ENCODE assay signal across 12 mouse cellular contexts in genomic region chr3:108713065-108713675, GRCm38 (mm10). TPM values are rescaled to one million over a fixed set of nuclear protein-coding genes. Genes with fewer than 3 reads are reported as not detected.
DNase-seq lines count a peak whose midpoint lies in the region; ATAC-seq and TF ChIP-seq lines count a peak whose summit lies in the region.
"Had no signal": no experiment of that assay in that cellular context is flagged by ENCODE, and none has a peak within 500 bp of the region (broad histone marks: within the 10 kb centered on the region; RNA-seq: fewer than 3 reads in every experiment).

No protein-coding gene starts in this region.

- H3K9ac ChIP-seq in liver, postnatal 0 days (replicated peaks), result no peak overlapping the region
- no peak overlapping the region for H3K9ac ChIP-seq in liver, embryonic 11.5 days (ENCODE audit: low read depth, low read length)
- H3K9ac ChIP-seq in hindbrain, embryonic 16.5 days (ENCODE audit: low read depth, low read length), result no peak overlapping the region
- no peak overlapping the region for H3K9ac ChIP-seq in neural tube, embryonic 13.5 days
- H3K9ac ChIP-seq: limb, embryonic 12.5 days; stomach, embryonic 15.5 days had no signal

- H3K4me3 ChIP-seq in liver, postnatal 0 days (ENCODE audit: low read depth, low read length), result no peak overlapping the region
- no peak overlapping the region for H3K4me3 ChIP-seq in liver, embryonic 11.5 days (ENCODE audit: low read depth, low read length)
- no peak overlapping the region for H3K4me3 ChIP-seq in hindbrain, embryonic 16.5 days (ENCODE audit: low read length)
- no peak overlapping the region for H3K4me3 ChIP-seq in neural tube, embryonic 13.5 days
- H3K4me3 ChIP-seq: limb, embryonic 12.5 days; stomach, embryonic 15.5 days had no signal

- no peaks in the 10 kb centered on the region for H3K27me3 ChIP-seq in liver, postnatal 0 days (ENCODE audit: insufficient read depth, low read length)
- H3K27me3 ChIP-seq in liver, embryonic 11.5 days (replicated peaks; ENCODE audit: control insufficient read depth, insufficient read depth, low read length), result no peaks in the 10 kb centered on the region
- no peaks in the 10 kb centered on the region for H3K27me3 ChIP-seq in hindbrain, embryonic 16.5 days (replicated peaks; ENCODE audit: control insufficient read depth, insufficient read depth, low read length)
- no peaks in the 10 kb centered on the region for H3K27me3 ChIP-seq in neural tube, embryonic 13.5 days
- H3K27me3 ChIP-seq: limb, embryonic 12.5 days; stomach, embryonic 15.5 days had no signal

- H3K36me3 ChIP-seq in liver, postnatal 0 days (replicated peaks; ENCODE audit: insufficient read depth, low read length), result no peaks in the 10 kb centered on the region
- H3K36me3 ChIP-seq in liver, embryonic 11.5 days (ENCODE audit: control insufficient read depth, insufficient read depth, low read length), result no peaks in the 10 kb centered on the region
- H3K36me3 ChIP-seq in hindbrain, embryonic 16.5 days (ENCODE audit: control insufficient read depth, insufficient read depth, low read length), result no peaks in the 10 kb centered on the region
- no peaks in the 10 kb centered on the region for H3K36me3 ChIP-seq in neural tube, embryonic 13.5 days
- H3K36me3 ChIP-seq: stomach, embryonic 15.5 days had no signal

- no peak for ATAC-seq in liver, postnatal 0 days
- no peak for ATAC-seq in liver, embryonic 11.5 days (replicated peaks; ENCODE audit: low FRiP score)
- ATAC-seq in hindbrain, embryonic 16.5 days, result 0 out of 2 replicates have a peak, but pooled peaks have one; percentile 40
- ATAC-seq in neural tube, embryonic 13.5 days (ENCODE audit: low read depth), result peak; percentile 76
- ATAC-seq in erythroblast, adult 5-6 weeks (replicated peaks; ENCODE audit: low FRiP score, poor library complexity, severe bottlenecking), result no peak
- ATAC-seq: inflammation-experienced regulatory T-cells, adult 6 months had no signal

- WGBS in liver, postnatal 0 days (ENCODE audit: insufficient replicate concordance), result 38% methylated on average over 3 of the region's 3 CpGs
- 65% methylated on average over 3 of the region's 3 CpGs for WGBS in liver, embryonic 11.5 days
- WGBS in hindbrain, embryonic 16.5 days, result 30% methylated on average over 3 of the region's 3 CpGs
- WGBS in neural tube, embryonic 13.5 days, result 13% methylated on average over 3 of the region's 3 CpGs

- H3K4me1 ChIP-seq in liver, postnatal 0 days (ENCODE audit: insufficient read depth), result peaks cover 17% of the 10 kb centered on the region
- H3K4me1 ChIP-seq in liver, embryonic 11.5 days (replicated peaks; ENCODE audit: control insufficient read depth, insufficient read depth, low read length), result peaks cover 11% of the 10 kb centered on the region
- peaks cover 4% of the 10 kb centered on the region for H3K4me1 ChIP-seq in hindbrain, embryonic 16.5 days (ENCODE audit: control insufficient read depth, insufficient read depth, low read depth, low read length)
- peaks cover 12% of the 10 kb centered on the region for H3K4me1 ChIP-seq in neural tube, embryonic 13.5 days (replicated peaks)

- peak overlapping the region; percentile 4; the same call in 1 of the 2 replicates for H3K4me2 ChIP-seq in liver, postnatal 0 days (ENCODE audit: low read depth, low read length)
- no peak overlapping the region for H3K4me2 ChIP-seq in liver, embryonic 11.5 days
- H3K4me2 ChIP-seq in hindbrain, embryonic 16.5 days (ENCODE audit: low read length), result no peak overlapping the region
- H3K4me2 ChIP-seq in neural tube, embryonic 13.5 days, result peak overlapping the region; percentile 27
- H3K4me2 ChIP-seq: limb, embryonic 12.5 days; stomach, embryonic 15.5 days had no signal

- TF ChIP-seq EP300 in liver, postnatal 0 days (IDR thresholded peaks at IDR 0.05; ENCODE audit: low read depth), result no peak

- no peak for TF ChIP-seq CTCF in liver, postnatal 0 days (IDR thresholded peaks at IDR 0.05; ENCODE audit: low read depth)
- TF ChIP-seq CTCF in brain, embryonic 14.5 days (IDR thresholded peaks at IDR 0.05; ENCODE audit: borderline replicate concordance, extremely low read depth, insufficient read depth, insufficient read length), result no peak

- 0 out of 2 replicates have a peak overlapping the region, but pooled peaks have one; percentile 86 for H3K27ac ChIP-seq in liver, postnatal 0 days (ENCODE audit: low read depth)
- no peak overlapping the region for H3K27ac ChIP-seq in liver, embryonic 11.5 days (ENCODE audit: low read depth, low read length)
- no peak overlapping the region for H3K27ac ChIP-seq in hindbrain, embryonic 16.5 days (ENCODE audit: low read depth, low read length)
- H3K27ac ChIP-seq in neural tube, embryonic 13.5 days (replicated peaks), result peak overlapping the region; percentile 62
- H3K27ac ChIP-seq: stomach, embryonic 15.5 days had no signal

- no peaks in the 10 kb centered on the region for H3K9me3 ChIP-seq in liver, postnatal 0 days (ENCODE audit: low read length)
- no peaks in the 10 kb centered on the region for H3K9me3 ChIP-seq in liver, embryonic 11.5 days (ENCODE audit: control insufficient read depth, low read length)
- H3K9me3 ChIP-seq in hindbrain, embryonic 16.5 days (ENCODE audit: control insufficient read depth, low read length), result no peaks in the 10 kb centered on the region
- H3K9me3 ChIP-seq in neural tube, embryonic 13.5 days, result no peaks in the 10 kb centered on the region
- H3K9me3 ChIP-seq: limb, embryonic 12.5 days; stomach, embryonic 15.5 days had no signal

- no peak for TF ChIP-seq POLR2A in brain, embryonic 14.5 days (IDR thresholded peaks at IDR 0.05; ENCODE audit: borderline replicate concordance, extremely low read depth, insufficient read depth, insufficient read length, poor library complexity, severe bottlenecking)

- DNase-seq in liver, postnatal 0 days, result no peak
- no peak for DNase-seq in liver, embryonic 11.5 days (ENCODE audit: low spot score)
- peak; percentile 41 for DNase-seq in brain, embryonic 14.5 days (ENCODE audit: low read depth)
- no peak for DNase-seq in urinary bladder, adult 2 months (ENCODE audit: low spot score)
- DNase-seq: cerebellum, adult 11 months; gastrocnemius, postnatal 36 days had no signal

RNA-seq across cellular contexts. Expression of gene Gpsm2, which starts 8.9 kb away (rescaled TPM):
- polyA plus RNA-seq in liver, postnatal 0 days (2015; fragmentation: Nextera tagmentation; extraction: Ambion mirVana), result 18.3 and 21.6 TPM in 2 replicates
- 41.8 and 46.2 TPM in 2 replicates for polyA plus RNA-seq in liver, embryonic 11.5 days (2014; fragmentation: Nextera tagmentation; extraction: Ambion mirVana)
- 14.5 and 14.7 TPM in 2 replicates for polyA plus RNA-seq in brain, embryonic 14.5 days (2012; rRNA removed)
- 19.8 and 21.1 TPM in 2 replicates for polyA plus RNA-seq in hindbrain, embryonic 16.5 days (2015; fragmentation: Nextera tagmentation; extraction: Ambion mirVana)
- 31.3 and 38.1 TPM in 2 replicates for polyA plus RNA-seq in neural tube, embryonic 13.5 days (2015; fragmentation: Nextera tagmentation; extraction: Ambion mirVana)
- polyA plus RNA-seq in urinary bladder, adult 2 months (2012; rRNA removed), result 26.2 and 26.8 TPM in 2 replicates
- total RNA-seq in erythroblast, adult 5-6 weeks (2015; ENCODE audit: low replicate concordance), result 8.2 and 25.0 TPM in 2 replicates
- total RNA-seq in erythroblast, adult 5-6 weeks (2017; ENCODE audit: low replicate concordance), result 47.5 and 64.2 TPM in 2 replicates

RNA-seq across cellular contexts. Expression of gene Aknad1, which starts 26.3 kb away (rescaled TPM):
- 0.06 and 0.13 TPM in 2 replicates for polyA plus RNA-seq in liver, postnatal 0 days (2015; fragmentation: Nextera tagmentation; extraction: Ambion mirVana)
- 0.44 and 0.45 TPM in 2 replicates for polyA plus RNA-seq in liver, embryonic 11.5 days (2014; fragmentation: Nextera tagmentation; extraction: Ambion mirVana)
- polyA plus RNA-seq in brain, embryonic 14.5 days (2012; rRNA removed), result 0.03 and 0.05 TPM in 2 replicates
- not detected in 2 replicates for polyA plus RNA-seq in hindbrain, embryonic 16.5 days (2015; fragmentation: Nextera tagmentation; extraction: Ambion mirVana)
- polyA plus RNA-seq in neural tube, embryonic 13.5 days (2015; fragmentation: Nextera tagmentation; extraction: Ambion mirVana), result 0.10 TPM in 1 of 2 replicates, not detected in the other
- 2.6 and 2.9 TPM in 2 replicates for polyA plus RNA-seq in urinary bladder, adult 2 months (2012; rRNA removed)
- 1.3 and 6.3 TPM in 2 replicates for total RNA-seq in erythroblast, adult 5-6 weeks (2015; ENCODE audit: low replicate concordance)
- 1.6 and 8.6 TPM in 2 replicates for total RNA-seq in erythroblast, adult 5-6 weeks (2017; ENCODE audit: low replicate concordance)
- polyA plus RNA-seq: inflammation-experienced regulatory T-cells, adult 6 months had no signal

RNA-seq across cellular contexts. Expression of gene Clcc1, which starts 59.5 kb away (rescaled TPM):
- 49.7 and 51.1 TPM in 2 replicates for polyA plus RNA-seq in liver, postnatal 0 days (2015; fragmentation: Nextera tagmentation; extraction: Ambion mirVana)
- polyA plus RNA-seq in liver, embryonic 11.5 days (2014; fragmentation: Nextera tagmentation; extraction: Ambion mirVana), result 65.4 and 69.9 TPM in 2 replicates
- 41.4 and 55.8 TPM in 2 replicates for polyA plus RNA-seq in brain, embryonic 14.5 days (2012; rRNA removed)
- polyA plus RNA-seq in hindbrain, embryonic 16.5 days (2015; fragmentation: Nextera tagmentation; extraction: Ambion mirVana), result 40.4 and 40.8 TPM in 2 replicates
- 41.8 and 47.4 TPM in 2 replicates for polyA plus RNA-seq in neural tube, embryonic 13.5 days (2015; fragmentation: Nextera tagmentation; extraction: Ambion mirVana)
- polyA plus RNA-seq in urinary bladder, adult 2 months (2012; rRNA removed), result 63.0 and 79.4 TPM in 2 replicates
- total RNA-seq in erythroblast, adult 5-6 weeks (2015; ENCODE audit: low replicate concordance), result 7.9 and 13.4 TPM in 2 replicates
- 19.9 and 23.7 TPM in 2 replicates for total RNA-seq in erythroblast, adult 5-6 weeks (2017; ENCODE audit: low replicate concordance)

Comparison
In these comparisons a context has a peak if more than half of its experiments do, and no peak if none do; other contexts are left out.
1. H3K27ac ChIP-seq: peak in liver, postnatal 0 days (single experiment) and neural tube, embryonic 13.5 days (single experiment); none in liver, embryonic 11.5 days (single experiment) and hindbrain, embryonic 16.5 days (single experiment).
2. H3K4me2 ChIP-seq: peak in liver, postnatal 0 days (single experiment) and neural tube, embryonic 13.5 days (single experiment); none in liver, embryonic 11.5 days (single experiment) and hindbrain, embryonic 16.5 days (single experiment).
3. ATAC-seq: peak in hindbrain, embryonic 16.5 days (single experiment) and neural tube, embryonic 13.5 days (single experiment); none in liver, postnatal 0 days (single experiment), liver, embryonic 11.5 days (single experiment) and erythroblast, adult 5-6 weeks (single experiment).